Mouse (Mus musculus): ENCODE data around the gene Hap1.
"Not testable (repeated sequence)": the region's sequence is repeated elsewhere in the genome, so short reads cannot be mapped to it uniquely, and the experiment has no call there.

Gene Hap1

DNA sequence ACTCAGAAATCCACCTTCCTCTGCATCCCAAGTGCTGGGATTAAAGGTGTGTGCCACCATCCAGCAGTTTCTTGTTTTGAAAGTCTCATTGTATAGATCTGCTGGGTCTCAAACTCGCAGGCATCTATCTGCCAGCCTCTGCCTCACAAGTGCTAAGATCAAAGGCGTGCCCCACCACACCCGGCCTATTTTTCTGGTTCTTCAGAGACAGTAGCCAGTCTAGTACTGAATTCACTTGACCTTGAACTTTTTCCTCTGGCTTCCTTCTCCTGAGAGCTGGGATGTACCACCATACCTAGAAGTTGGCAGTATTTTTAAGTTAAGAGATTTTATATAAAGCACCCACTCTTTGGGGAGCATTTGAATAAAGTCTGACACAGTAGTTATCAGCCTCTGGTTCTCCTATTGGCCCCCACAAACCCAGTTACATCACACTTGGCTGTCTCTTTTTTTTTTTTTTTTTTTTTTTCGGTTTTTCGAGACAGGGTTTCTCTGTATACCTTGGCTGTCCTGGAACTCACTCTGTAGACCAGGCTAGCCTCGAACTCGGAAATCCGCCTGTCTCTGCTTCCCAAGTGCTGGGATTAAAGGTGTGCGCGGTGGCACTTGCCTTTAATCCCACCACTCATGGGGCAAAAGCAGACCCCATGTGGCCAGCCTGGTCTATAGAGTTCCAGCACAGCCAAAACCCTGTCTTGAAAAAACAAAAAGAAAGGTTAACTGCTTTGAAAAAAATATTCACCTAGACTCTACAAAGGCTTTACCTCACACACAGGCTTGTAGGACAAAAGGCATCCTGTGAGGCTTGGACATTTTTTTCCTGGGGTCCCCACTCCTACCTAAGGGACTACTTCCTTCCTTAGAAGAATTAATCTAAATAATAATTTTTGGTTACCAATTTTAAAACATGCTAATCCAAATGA is 37.1 kb downstream of the Hap1 start:
- in situ Hi-C loops (cut with MboI, MseI): loop anchor here in 1 of 2 experiments (10.0 kb wide), 1 partner anchor 1364 kb away; no protein-coding TSS in a partner anchor

DNA sequence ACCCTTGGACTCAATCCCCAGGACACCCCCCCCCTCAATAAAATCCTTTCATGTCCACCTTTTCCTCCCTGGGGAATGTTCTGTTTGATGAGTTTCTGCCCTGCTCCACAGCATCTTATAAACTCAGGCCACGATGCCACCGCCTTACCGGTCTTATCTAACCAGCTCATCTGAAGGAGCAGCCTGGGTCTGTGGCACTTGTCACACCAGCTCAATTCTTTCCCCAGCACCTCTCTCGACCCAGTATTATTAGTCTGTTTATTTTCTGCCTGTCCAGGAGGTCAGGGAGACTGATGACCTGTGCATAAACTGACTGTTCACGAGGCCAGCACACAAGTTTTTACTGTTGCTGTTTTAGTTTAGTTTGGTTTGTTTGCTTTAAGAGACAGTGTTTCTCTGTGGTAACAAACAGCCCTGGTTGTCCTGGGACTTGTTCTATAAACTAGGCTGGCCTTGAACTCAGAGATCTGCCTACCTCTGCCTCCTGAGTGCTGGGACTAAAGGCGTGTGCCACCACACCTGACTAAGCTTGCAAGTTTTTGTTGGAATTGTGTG is 38.0 kb downstream of the Hap1 start:
- in situ Hi-C loops (cut with MboI, MseI): loop anchor here in 1 of 2 experiments (10.0 kb wide), 1 partner anchor 1363 kb away; no protein-coding TSS in a partner anchor

- in situ Hi-C loops (cut with MboI, MseI): loop anchor here in 1 of 2 experiments (10.0 kb wide), 1 partner anchor 1361 kb away; no protein-coding TSS in a partner anchor
These were observed 40.5 kb downstream of the Hap1 start for GRCm38 (mm10) chr11:100315439-100315838.

DNA sequence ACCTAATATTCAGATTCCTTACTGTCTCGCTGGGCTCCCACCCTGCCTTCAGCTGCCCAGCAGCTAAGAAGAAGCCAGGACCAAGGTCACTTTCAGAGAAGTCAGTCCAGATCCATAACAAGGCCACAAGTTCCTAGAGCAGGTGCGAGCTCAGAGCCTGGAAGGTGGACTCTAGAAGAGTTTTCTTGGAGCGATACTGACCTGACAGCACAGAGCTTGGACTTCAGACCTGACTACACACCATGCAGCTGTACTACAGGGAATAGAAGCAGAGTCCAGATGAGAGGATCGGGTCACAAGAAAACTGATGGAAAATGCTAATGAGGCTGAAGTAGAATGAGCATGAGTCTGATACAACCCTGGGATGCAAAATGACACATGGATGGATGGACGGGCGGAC is 42.5 kb downstream of the Hap1 start:
- in situ Hi-C loops (cut with MboI, MseI): loop anchor here in 1 of 2 experiments (10.0 kb wide), 1 partner anchor 1359 kb away; no protein-coding TSS in a partner anchor

GRCm38 (mm10) chr11:100312096-100312679 is 43.7 kb downstream of the Hap1 start:
- in situ Hi-C loops (cut with MboI, MseI): loop anchor here in 1 of 2 experiments (10.0 kb wide), 1 partner anchor 1357 kb away; no protein-coding TSS in a partner anchor

- in situ Hi-C loops (cut with MboI, MseI): loop anchor here in 1 of 2 experiments (10.0 kb wide), 1 partner anchor 1357 kb away; no protein-coding TSS in a partner anchor
These were observed 44.3 kb downstream of the Hap1 start for GRCm38 (mm10) chr11:100311656-100312055.

GRCm38 (mm10) chr11:100308672-100309071 is 47.3 kb downstream of the Hap1 start:
- in situ Hi-C loops (cut with MboI, MseI): not testable (repeated sequence)

- in situ Hi-C loops (cut with MboI, MseI): no loop called here
These were observed 48.0 kb downstream of the Hap1 start for GRCm38 (mm10) chr11:100307900-100308299.

DNA sequence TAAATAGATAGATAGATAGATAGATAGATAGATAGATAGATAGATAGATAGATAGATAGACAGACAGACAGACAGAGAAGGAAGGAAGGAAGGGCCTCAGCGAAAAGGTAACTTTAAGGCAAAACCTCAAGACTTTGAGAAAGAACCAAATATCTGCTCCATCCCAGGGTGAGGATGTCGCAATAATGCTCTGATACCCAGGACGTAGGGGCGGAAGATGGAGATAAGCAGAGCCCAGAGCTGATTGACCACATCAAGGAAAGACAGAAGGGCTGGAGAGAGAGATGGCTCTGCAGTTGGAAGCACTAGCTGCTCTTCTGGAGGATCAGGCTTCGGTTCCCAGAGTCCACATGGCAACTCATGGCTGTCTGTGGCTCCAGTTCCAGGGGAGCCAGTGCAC is 54.6 kb downstream of the Hap1 start:
- in situ Hi-C loops (cut with MboI, MseI): no loop called here

GRCm38 (mm10) chr11:100300293-100300692 is 55.6 kb downstream of the Hap1 start:
- in situ Hi-C loops (cut with MboI, MseI): no loop called here

- in situ Hi-C loops (cut with MboI, MseI): loop anchor here in 1 of 2 experiments (5.0 kb wide), 1 partner anchor 91 kb away; the partner anchor contains the start of gene Krt14
These were observed 57.5 kb downstream of the Hap1 start for GRCm38 (mm10) chr11:100298274-100299036.

GRCm38 (mm10) chr11:100297801-100298200 is 58.1 kb downstream of the Hap1 start:
- in situ Hi-C loops (cut with MboI, MseI): loop anchor here in 1 of 2 experiments (5.0 kb wide), 1 partner anchor 90 kb away; the partner anchor contains the start of gene Krt14
